ENCODE assay signal across 9 mouse cellular contexts in the genomic region with DNA sequence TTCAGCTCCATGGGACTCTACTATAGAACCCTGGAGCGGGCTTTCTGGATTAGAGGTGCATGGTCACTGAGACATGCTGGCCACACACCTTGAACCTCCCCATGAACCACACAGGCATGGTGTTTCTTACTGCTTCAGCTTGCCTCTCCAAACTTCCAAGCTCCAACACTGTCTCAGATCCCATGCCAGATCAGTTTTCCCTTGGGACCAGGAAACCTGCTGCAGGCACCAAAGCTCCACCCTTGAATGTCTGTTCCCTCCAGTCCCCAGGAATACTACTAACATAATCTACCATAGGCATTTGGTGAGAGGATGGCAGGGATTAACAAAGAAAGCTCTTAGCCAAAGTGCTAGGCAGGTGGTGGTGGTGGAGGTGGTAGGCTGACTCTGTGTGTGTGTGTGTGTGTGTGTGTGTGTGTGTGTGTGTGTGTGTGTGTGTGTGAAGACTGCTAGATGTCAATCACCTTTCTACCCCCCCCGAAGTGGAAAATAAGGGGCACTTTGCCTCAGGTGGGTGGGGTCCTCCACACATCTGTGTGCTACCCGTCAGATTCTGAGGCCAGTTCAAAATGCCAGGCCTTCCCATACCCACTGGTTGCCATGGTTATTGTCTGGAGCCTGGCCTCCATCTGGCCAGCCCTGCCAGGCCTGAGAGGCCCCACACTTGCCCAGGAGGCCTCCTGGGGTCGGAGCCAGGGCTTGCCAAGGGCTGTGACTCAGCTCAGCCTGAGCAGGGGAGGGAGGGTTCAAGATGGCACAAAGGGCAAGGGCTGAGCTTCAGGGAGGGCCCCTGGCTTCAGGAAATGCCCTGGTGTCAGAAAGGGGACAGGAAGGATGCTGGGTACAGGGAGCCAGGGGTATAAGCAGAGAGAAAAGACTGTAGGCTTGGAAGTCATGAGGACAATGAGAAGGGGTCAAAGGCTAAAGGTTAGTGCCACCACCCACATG. TPM values are rescaled to one million over a fixed set of nuclear protein-coding genes. Genes with fewer than 3 reads are reported as not detected.
DNase-seq lines count a peak whose midpoint lies in the region; ATAC-seq lines count a peak whose summit lies in the region.
"Had no signal": no experiment of that assay in that cellular context is flagged by ENCODE, and none has a peak within 500 bp of the region (broad histone marks: within the 10 kb centered on the region; RNA-seq: fewer than 3 reads in every experiment).

No protein-coding gene starts in this region.

- intact Hi-C loops in gastrocnemius, postnatal 14 days (cut with DNase I; ENCODE audit: low total_unique reads) = no loop called here

- no peak overlapping the region for H3K4me3 ChIP-seq in embryonic facial prominence, embryonic 10.5 days
- no peak overlapping the region for H3K4me3 ChIP-seq in limb, embryonic 15.5 days
- H3K4me3 ChIP-seq in stomach, embryonic 16.5 days (replicated peaks; ENCODE audit: low read length) = no peak overlapping the region
- H3K4me3 ChIP-seq: erythroblast, embryonic 14.5 days had no signal

- no peak overlapping the region for H3K9ac ChIP-seq in limb, embryonic 15.5 days
- no peak overlapping the region for H3K9ac ChIP-seq in stomach, embryonic 16.5 days (ENCODE audit: low read length)

- H3K36me3 ChIP-seq in embryonic facial prominence, embryonic 10.5 days (replicated peaks) = no peaks in the 10 kb centered on the region
- H3K36me3 ChIP-seq in limb, embryonic 15.5 days = peaks cover 61% of the 10 kb centered on the region
- H3K36me3 ChIP-seq in stomach, embryonic 16.5 days (ENCODE audit: control insufficient read depth, insufficient read depth, low read length) = peaks cover 9% of the 10 kb centered on the region; the same call in 1 of the 2 replicates

- H3K27me3 ChIP-seq in embryonic facial prominence, embryonic 10.5 days (replicated peaks; ENCODE audit: low read depth, poor library complexity, severe bottlenecking) = no peaks in the 10 kb centered on the region
- no peaks in the 10 kb centered on the region for H3K27me3 ChIP-seq in limb, embryonic 15.5 days
- H3K27me3 ChIP-seq in stomach, embryonic 16.5 days (ENCODE audit: control insufficient read depth, insufficient read depth, low read length) = no peaks in the 10 kb centered on the region

- DNase-seq in gastrocnemius, postnatal 14 days = peak; percentile 24
- DNase-seq in gastrocnemius, adult 18-20 months (ENCODE audit: low spot score) = no peak
- DNase-seq in ovary, postnatal 36 days (ENCODE audit: low spot score) = peak; percentile 29
- DNase-seq in ovary, postnatal 10 days (ENCODE audit: low spot score) = no peak
- no peak for DNase-seq in embryonic facial prominence, embryonic 10.5 days (ENCODE audit: low spot score)
- DNase-seq in right cerebral cortex, postnatal 4 days = no peak

- H3K27ac ChIP-seq in embryonic facial prominence, embryonic 10.5 days (replicated peaks) = peak overlapping the region; percentile 57
- no peak overlapping the region for H3K27ac ChIP-seq in limb, embryonic 15.5 days
- no peak overlapping the region for H3K27ac ChIP-seq in stomach, embryonic 16.5 days (ENCODE audit: low read length)

- ATAC-seq in limb, embryonic 15.5 days (ENCODE audit: insufficient number of reproducible peaks, low FRiP score, low TSS enrichment, low read depth) = 0 out of 2 replicates have a peak, but pooled peaks have one; percentile 48
- ATAC-seq in stomach, embryonic 16.5 days (ENCODE audit: insufficient read depth, low FRiP score) = peak; percentile 50; the same call in 1 of the 2 replicates

- WGBS in embryonic facial prominence, embryonic 10.5 days = 69% methylated on average over 4 of the region's 4 CpGs
- 74% methylated on average over 4 of the region's 4 CpGs for WGBS in limb, embryonic 15.5 days
- 69% methylated on average over 4 of the region's 4 CpGs for WGBS in stomach, embryonic 16.5 days

- H3K4me1 ChIP-seq in embryonic facial prominence, embryonic 10.5 days = peaks cover 8% of the 10 kb centered on the region
- peaks cover 7% of the 10 kb centered on the region for H3K4me1 ChIP-seq in limb, embryonic 15.5 days
- no peaks in the 10 kb centered on the region for H3K4me1 ChIP-seq in stomach, embryonic 16.5 days (ENCODE audit: control insufficient read depth, insufficient read depth, low read length)

- no peaks in the 10 kb centered on the region for H3K9me3 ChIP-seq in embryonic facial prominence, embryonic 10.5 days
- no peaks in the 10 kb centered on the region for H3K9me3 ChIP-seq in limb, embryonic 15.5 days
- no peaks in the 10 kb centered on the region for H3K9me3 ChIP-seq in stomach, embryonic 16.5 days (replicated peaks; ENCODE audit: control insufficient read depth, low read length)

- no peak overlapping the region for H3K4me2 ChIP-seq in limb, embryonic 15.5 days
- no peak overlapping the region for H3K4me2 ChIP-seq in stomach, embryonic 16.5 days (ENCODE audit: low read depth, low read length)

RNA-seq across cellular contexts. Expression of gene Jade2, which starts 25.2 kb away (rescaled TPM):
- 1 to 10 TPM; 2.0 to 5.0 TPM for total RNA-seq in gastrocnemius, postnatal 14 days (2021)
- total RNA-seq in gastrocnemius, adult 18-20 months (2021) = 1 to 10 TPM; 6.5 to 9.4 TPM
- polyA plus RNA-seq in embryonic facial prominence, embryonic 10.5 days (2016; fragmentation: Nextera tagmentation; extraction: Ambion mirVana) = 0.65 and 0.80 TPM in 2 replicates
- polyA plus RNA-seq in limb, embryonic 15.5 days (2015; fragmentation: Nextera tagmentation; extraction: Ambion mirVana) = 1.8 and 1.9 TPM in 2 replicates
- polyA plus RNA-seq in stomach, embryonic 16.5 days (2015; fragmentation: Nextera tagmentation; extraction: Ambion mirVana) = 1.7 and 1.8 TPM in 2 replicates

Comparison
In these comparisons a context has a peak if more than half of its experiments do, and no peak if none do; other contexts are left out.
1. DNase-seq: peak in gastrocnemius, postnatal 14 days (single experiment) and ovary, postnatal 36 days (single experiment); none in gastrocnemius, adult 18-20 months (single experiment), ovary, postnatal 10 days (single experiment), embryonic facial prominence, embryonic 10.5 days (single experiment) and right cerebral cortex, postnatal 4 days (single experiment).